Mouse (Mus musculus): ENCODE data around the gene Pin1rt1.

GRCm38 (mm10) chr2:104690720-104691119, 25.5 kb downstream of the Pin1rt1 start:
- TF ChIP-seq EP300 (IDR thresholded peaks at IDR 0.05; ENCODE audit: low read depth in 1 of 2, low read length in 2 of 2) (no peak), CTCF (IDR thresholded peaks at IDR 0.05 in 2 of 3, conservative IDR thresholded peaks at IDR 0.05 in 1 of 3; ENCODE audit: control insufficient read depth in 1 of 3, insufficient read depth in 1 of 3, low read depth in 2 of 3, low read length in 3 of 3, poor library complexity in 1 of 3, severe bottlenecking in 1 of 3) (no peak; a peak in 1 of 6 replicates), KAT2A (conservative IDR thresholded peaks at IDR 0.05; ENCODE audit: low read depth, low read length) (no peak), HCFC1 (IDR thresholded peaks at IDR 0.05; ENCODE audit: low read depth, low read length) (no peak), POLR2A (IDR thresholded peaks at IDR 0.05; ENCODE audit: control insufficient read depth in 1 of 2, insufficient read depth in 1 of 2, low read depth in 1 of 2, low read length in 2 of 2, poor library complexity in 1 of 2) (no peak)
